Mouse (Mus musculus): ENCODE measurements around the gene Prickle4.
"Not testable (repeated sequence)": the region's sequence is repeated elsewhere in the genome, so short reads cannot be mapped to it uniquely, and the experiment has no call there.

The Prickle4 gene

GRCm38 (mm10) chr17:47669166-47669565, 25.4 kb downstream of the Prickle4 start:
- no peak for DNase-seq (ENCODE audit: low spot score)

GRCm38 (mm10) chr17:47664474-47664873, 30.1 kb downstream of the Prickle4 start:
- DNase-seq (ENCODE audit: low spot score), result no peak

GRCm38 (mm10) chr17:47663009-47663713, 31.4 kb downstream of the Prickle4 start:
- no peak for DNase-seq (ENCODE audit: low spot score)

GRCm38 (mm10) chr17:47658741-47659243, 35.7 kb downstream of the Prickle4 start:
- DNase-seq (ENCODE audit: low spot score), result no peak

- no peak for DNase-seq (ENCODE audit: low spot score)
Measured at GRCm38 (mm10) chr17:47657901-47658300, 36.6 kb downstream of the Prickle4 start.

- DNase-seq (ENCODE audit: low spot score), result no peak
Measured at GRCm38 (mm10) chr17:47655697-47656096, 38.8 kb downstream of the Prickle4 start.

GRCm38 (mm10) chr17:47654346-47654745, 40.2 kb downstream of the Prickle4 start:
- not testable (repeated sequence) for DNase-seq (ENCODE audit: low spot score)

GRCm38 (mm10) chr17:47651953-47652352, 42.6 kb downstream of the Prickle4 start:
- no peak for DNase-seq (ENCODE audit: low spot score)

- no peak for DNase-seq (ENCODE audit: low spot score)
Measured at GRCm38 (mm10) chr17:47648966-47649365, 45.6 kb downstream of the Prickle4 start.

GRCm38 (mm10) chr17:47646683-47647082, 47.9 kb downstream of the Prickle4 start:
- DNase-seq (ENCODE audit: low spot score), result no peak

GRCm38 (mm10) chr17:47642992-47643391, 51.5 kb downstream of the Prickle4 start:
- no peak for DNase-seq (ENCODE audit: low spot score)

Measured in urinary bladder, postnatal 10 days (tissue).